Mouse (Mus musculus) testis, adult 2 months (tissue): ENCODE results near the gene Cdkal1.

ENCODE experiments used
- CTCF ChIP-seq: fragments of 200-500 bp; IDR thresholded peaks from 2 replicates; pipeline ENCODE4 v1.5.1; 2012; ENCODE audit warnings: low read depth, mild to moderate bottlenecking, inconsistent platforms, low read length, moderate library complexity; ENCODE audit not compliant: control insufficient read depth, insufficient read depth, insufficient replicate concordance
- POLR2A ChIP-seq: fragments of 200-500 bp; IDR thresholded peaks from 2 replicates; pipeline ENCODE4 v1.6.1; 2012; ENCODE audit warnings: low read depth, mild to moderate bottlenecking, inconsistent platforms, low read length, moderate library complexity; ENCODE audit not compliant: control insufficient read depth

DNA sequence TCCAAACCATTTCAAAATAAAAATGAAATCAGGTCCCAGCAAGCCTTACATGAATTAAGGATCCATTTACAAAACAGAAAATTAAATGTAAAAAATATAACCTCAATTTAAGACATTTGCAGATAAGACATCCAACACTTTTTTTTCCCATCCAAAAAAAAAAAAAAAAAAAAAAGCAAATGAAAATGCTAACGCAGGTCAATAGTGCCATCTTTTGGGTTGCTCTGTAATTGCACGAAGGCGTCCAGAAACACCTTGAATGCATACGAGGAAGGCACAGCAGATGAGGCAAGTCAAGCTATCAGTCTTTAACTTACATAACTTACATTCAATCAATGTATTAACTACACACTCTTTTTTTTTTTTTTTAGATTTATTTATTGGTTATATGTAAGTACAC, 20.3 kb downstream of the Cdkal1 start:
- TF ChIP-seq POLR2A, result no peak
- no peak for TF ChIP-seq CTCF
